Comparison of ENCODE assay signal across 10 mouse cellular contexts in genomic region chr9:117903025-117903424, GRCm38 (mm10).
A peak's percentile ranks its signal among the peaks of the same experiment; 100 is the strongest.
DNase-seq lines count a peak whose midpoint lies in the region; ATAC-seq and TF ChIP-seq lines count a peak whose summit lies in the region.
"Had no signal": no experiment of that assay in that cellular context is flagged by ENCODE, and none has a peak within 500 bp of the region (broad histone marks: within the 10 kb centered on the region; RNA-seq: fewer than 3 reads in every experiment).

No protein-coding gene starts in this region.

- H3K4me3 ChIP-seq in testis, adult 2 months (ENCODE audit: control insufficient read depth, low read depth, low read length), result no peak overlapping the region
- no peak overlapping the region for H3K4me3 ChIP-seq in lung, embryonic 16.5 days (ENCODE audit: low read length)
- H3K4me3 ChIP-seq: embryonic facial prominence, embryonic 12.5 days; liver, embryonic 13.5 days had no signal

- TF ChIP-seq POLR2A in testis, adult 2 months (IDR thresholded peaks at IDR 0.05; ENCODE audit: control insufficient read depth, low read depth, low read length), result no peak

- H3K9ac ChIP-seq in lung, embryonic 16.5 days (ENCODE audit: low read length), result no peak overlapping the region
- H3K9ac ChIP-seq: embryonic facial prominence, embryonic 12.5 days; liver, embryonic 13.5 days had no signal

- H3K27ac ChIP-seq in testis, adult 2 months (ENCODE audit: control insufficient read depth, insufficient read depth, low read depth, low read length), result no peak overlapping the region
- no peak overlapping the region; the same call in 1 of the 2 replicates for H3K27ac ChIP-seq in lung, embryonic 16.5 days (ENCODE audit: low read length)
- H3K27ac ChIP-seq: embryonic facial prominence, embryonic 12.5 days; liver, embryonic 13.5 days had no signal

- peak; percentile 62 for ATAC-seq in lung, embryonic 16.5 days (ENCODE audit: low read depth)

- no peak for DNase-seq in testis, postnatal 14 days (ENCODE audit: low spot score)
- peak; percentile 76 for DNase-seq in brain, adult 2 months (ENCODE audit: low read depth, low spot score)
- DNase-seq in gastrocnemius, postnatal 14 days, result peak; percentile 29
- DNase-seq in kidney, postnatal 14 days, result peak; percentile 51
- DNase-seq in right cerebral cortex, postnatal 10 days (ENCODE audit: low spot score in 2 of 2), result peak; percentile 41 to 57
- DNase-seq in spleen, postnatal 4 days (ENCODE audit: low spot score in 2 of 2), result no peak
- DNase-seq: liver, embryonic 13.5 days had no signal

- 32% methylated on average over 4 of the region's 4 CpGs for WGBS in lung, embryonic 16.5 days

- no peaks in the 10 kb centered on the region for H3K9me3 ChIP-seq in lung, embryonic 16.5 days (ENCODE audit: control insufficient read depth, low read length)
- H3K9me3 ChIP-seq: embryonic facial prominence, embryonic 12.5 days; liver, embryonic 13.5 days had no signal

- H3K36me3 ChIP-seq in testis, adult 2 months (ENCODE audit: control insufficient read depth, insufficient read depth, low read length), result no peaks in the 10 kb centered on the region
- H3K36me3 ChIP-seq in lung, embryonic 16.5 days (ENCODE audit: control insufficient read depth, insufficient read depth, low read length), result no peaks in the 10 kb centered on the region
- H3K36me3 ChIP-seq: embryonic facial prominence, embryonic 12.5 days; liver, embryonic 13.5 days had no signal

- peak; percentile 20; the same call in 1 of the 2 replicates for TF ChIP-seq CTCF in testis, adult 2 months (IDR thresholded peaks at IDR 0.05; ENCODE audit: control insufficient read depth, insufficient read depth, insufficient replicate concordance, low read depth, low read length)

- intact Hi-C loops in gastrocnemius, postnatal 14 days (cut with DNase I; ENCODE audit: low total_unique reads), result no loop called here

- no peaks in the 10 kb centered on the region for H3K27me3 ChIP-seq in testis, adult 2 months (ENCODE audit: control insufficient read depth, insufficient read depth, low read length)
- no peaks in the 10 kb centered on the region for H3K27me3 ChIP-seq in lung, embryonic 16.5 days (ENCODE audit: control insufficient read depth, insufficient read depth, low read depth, low read length)
- H3K27me3 ChIP-seq: embryonic facial prominence, embryonic 12.5 days; liver, embryonic 13.5 days had no signal

- H3K4me1 ChIP-seq in testis, adult 2 months (ENCODE audit: control insufficient read depth, insufficient read depth, low read length), result peaks cover 11% of the 10 kb centered on the region
- H3K4me1 ChIP-seq in lung, embryonic 16.5 days (replicated peaks; ENCODE audit: control insufficient read depth, insufficient read depth, low read length), result no peaks in the 10 kb centered on the region
- H3K4me1 ChIP-seq: embryonic facial prominence, embryonic 12.5 days; liver, embryonic 13.5 days had no signal

- no peak overlapping the region for H3K4me2 ChIP-seq in lung, embryonic 16.5 days (ENCODE audit: low read depth, low read length)
- H3K4me2 ChIP-seq: embryonic facial prominence, embryonic 12.5 days; liver, embryonic 13.5 days had no signal

Comparison
In these comparisons a context has a peak if more than half of its experiments do, and no peak if none do; other contexts are left out.
1. DNase-seq: peak in brain, adult 2 months (single experiment), gastrocnemius, postnatal 14 days (single experiment), kidney, postnatal 14 days (single experiment) and right cerebral cortex, postnatal 10 days (2 of 2); none in testis, postnatal 14 days (single experiment) and spleen, postnatal 4 days (0 of 2).